Mouse (Mus musculus) brain, embryonic 14.5 days (tissue): ENCODE measurements around the gene Fam110c.

Experiments
- CTCF ChIP-seq: fragments of 200-500 bp; IDR thresholded peaks from 2 replicates; pipeline ENCODE4 v1.5.1; 2012; ENCODE audit warnings: inconsistent platforms, mild to moderate bottlenecking, moderate library complexity, borderline replicate concordance; ENCODE audit not compliant: insufficient read depth, insufficient read length; ENCODE audit errors: extremely low read depth
- POLR2A ChIP-seq: fragments of 200-500 bp; IDR thresholded peaks from 2 replicates; pipeline ENCODE4 v1.6.1; 2012; ENCODE audit warnings: mild to moderate bottlenecking, inconsistent platforms, borderline replicate concordance; ENCODE audit not compliant: poor library complexity, insufficient read depth, insufficient read length, severe bottlenecking; ENCODE audit errors: extremely low read depth

DNA sequence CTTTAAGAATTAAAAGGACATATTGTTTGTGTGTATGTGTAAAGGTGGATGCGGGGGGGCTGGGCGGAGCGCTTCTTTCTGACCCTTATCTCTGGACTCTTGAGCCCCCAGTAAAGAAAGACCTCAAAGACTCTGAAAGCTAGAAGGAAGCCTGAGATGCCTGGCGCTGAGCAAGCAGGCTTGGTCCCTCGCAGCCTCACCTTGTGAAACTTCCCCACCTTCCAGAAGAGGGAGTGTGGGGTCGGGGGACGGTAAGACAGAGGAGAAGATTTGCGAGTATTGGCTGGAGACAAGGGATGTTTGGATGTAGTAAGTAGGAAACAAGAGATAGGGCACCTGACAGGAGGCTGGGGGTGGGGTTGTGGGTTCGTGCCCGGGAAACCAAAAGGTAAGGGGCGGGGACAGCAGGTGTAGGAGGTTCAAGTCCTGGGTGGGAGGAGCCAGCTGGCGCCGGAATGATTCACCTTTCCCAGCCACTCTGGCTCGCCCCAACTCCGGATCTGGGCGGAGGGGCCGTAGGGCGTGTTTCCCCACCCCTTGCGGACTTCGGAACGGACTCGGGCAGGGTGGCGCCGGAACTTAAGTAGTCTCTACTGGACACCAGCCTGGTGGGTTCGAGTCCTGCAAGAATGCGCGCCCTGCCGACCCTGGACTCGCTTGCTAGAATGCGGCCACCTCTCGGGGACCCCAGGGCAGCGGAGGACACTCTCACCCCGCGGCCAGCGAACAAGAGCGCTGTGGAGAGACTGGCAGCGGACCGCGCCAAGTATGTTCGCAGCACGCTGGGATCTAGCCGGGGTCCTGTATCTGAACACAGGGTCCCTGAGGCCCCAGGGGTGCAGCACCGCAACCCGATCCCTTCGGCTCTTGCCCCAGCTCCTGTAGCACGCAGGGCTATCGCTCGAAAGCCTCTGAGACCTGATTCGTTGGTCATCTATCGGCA lies at the start of gene Fam110c:
- TF ChIP-seq CTCF: no peak; the same call in 1 of the 2 replicates
- TF ChIP-seq POLR2A: no peak
